Mouse (Mus musculus) frontal cortex, postnatal 25 days (tissue): ENCODE measurements around the gene Abl2.
"Not testable (repeated sequence)": the region's sequence is repeated elsewhere in the genome, so short reads cannot be mapped to it uniquely, and the experiment has no call there.

Experiments
- DNase-seq, 2 experiments: peaks; one replicate each; pipeline ENCODE4 v3.0.0; 2022; ENCODE audit warnings: low spot score in 2 of 2

Gene Abl2

DNA sequence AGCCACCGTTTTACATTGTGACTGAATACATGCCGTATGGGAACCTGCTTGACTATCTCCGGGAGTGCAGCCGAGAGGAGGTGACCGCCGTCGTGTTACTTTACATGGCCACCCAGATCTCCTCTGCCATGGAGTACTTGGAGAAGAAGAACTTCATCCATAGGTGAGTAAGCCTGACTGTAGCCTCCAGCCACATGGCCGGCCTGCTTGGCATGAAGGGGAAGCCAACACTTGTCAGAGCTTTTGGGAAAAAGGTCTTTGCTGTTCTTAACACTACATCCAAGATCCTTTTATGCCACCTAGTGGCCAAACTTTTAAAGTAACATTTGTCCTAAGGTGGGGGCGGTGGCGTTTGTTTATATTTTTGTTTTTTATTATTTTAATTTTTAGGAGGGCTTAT is 74.5 kb downstream of the Abl2 start:
- no peak for DNase-seq

GRCm38 (mm10) chr1:156635148-156635547 is 76.6 kb downstream of the Abl2 start:
- no peak for DNase-seq

DNA sequence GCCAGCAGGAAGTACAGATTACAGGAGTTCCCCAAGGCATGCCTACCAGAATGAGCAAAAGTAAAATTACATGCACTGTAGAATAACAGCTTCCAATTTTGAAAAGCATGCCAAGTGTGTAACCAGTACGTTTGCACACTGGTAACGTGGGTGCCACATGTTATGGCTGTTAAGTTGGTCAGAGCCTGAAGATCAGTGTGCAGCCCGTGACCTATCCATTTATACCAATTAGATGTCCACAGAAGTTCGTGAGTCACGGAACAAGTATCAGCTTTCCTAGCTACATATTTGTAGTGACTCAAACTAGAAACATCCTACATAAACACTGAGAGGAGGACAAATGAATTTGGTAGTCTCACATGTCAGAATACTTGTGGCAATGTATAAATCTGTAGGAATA is 80.9 kb downstream of the Abl2 start:
- DNase-seq, result no peak

DNA sequence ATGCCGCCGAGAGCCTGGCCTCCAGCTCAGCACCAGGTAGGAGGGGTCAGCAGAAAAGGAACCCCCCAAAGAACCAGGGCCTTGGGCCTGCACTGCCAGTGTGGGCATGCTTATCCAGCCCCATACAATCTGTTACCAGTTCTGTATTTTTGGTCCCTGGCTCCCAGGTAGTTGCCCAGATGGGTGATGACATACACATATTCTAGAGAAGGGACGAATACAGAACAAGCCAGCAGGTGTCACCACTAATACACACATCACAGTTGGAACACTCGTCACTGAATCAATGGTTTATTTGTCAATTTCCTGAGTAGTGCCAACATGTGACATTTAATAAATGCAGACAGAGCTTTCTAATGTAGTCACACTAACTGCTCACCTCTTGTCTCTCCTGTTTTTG is 82.0 kb downstream of the Abl2 start:
- no peak for DNase-seq

- no peak for DNase-seq
These were observed 83.2 kb downstream of the Abl2 start for GRCm38 (mm10) chr1:156641808-156642207.

- DNase-seq, result no peak
These were observed 84.2 kb downstream of the Abl2 start for GRCm38 (mm10) chr1:156642813-156643212.

DNA sequence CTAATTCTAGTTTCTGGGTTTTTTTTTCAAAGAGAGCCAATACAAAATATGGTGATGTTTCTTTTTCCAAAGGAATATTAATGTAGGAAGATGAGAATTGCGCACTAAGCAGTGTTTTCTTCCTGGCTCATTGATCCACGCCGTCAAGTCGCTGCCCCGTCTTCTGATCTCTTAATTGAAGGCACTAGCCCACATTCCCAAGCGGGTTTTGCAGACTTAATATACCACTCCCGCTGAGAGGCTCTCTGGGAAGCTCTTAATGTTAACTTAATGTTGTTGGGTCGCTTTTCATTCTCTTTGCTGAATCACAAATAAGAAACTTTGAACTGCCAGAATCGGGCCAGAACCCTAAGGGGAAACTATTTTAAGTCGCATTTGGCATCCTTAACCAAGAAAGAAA is 85.5 kb downstream of the Abl2 start:
- no peak for DNase-seq

GRCm38 (mm10) chr1:156644780-156645523 is 86.4 kb downstream of the Abl2 start:
- no peak for DNase-seq

GRCm38 (mm10) chr1:156645971-156646370 is 87.4 kb downstream of the Abl2 start:
- DNase-seq, result no peak

- no peak for DNase-seq
These were observed 90.1 kb downstream of the Abl2 start for GRCm38 (mm10) chr1:156648705-156649104.

DNA sequence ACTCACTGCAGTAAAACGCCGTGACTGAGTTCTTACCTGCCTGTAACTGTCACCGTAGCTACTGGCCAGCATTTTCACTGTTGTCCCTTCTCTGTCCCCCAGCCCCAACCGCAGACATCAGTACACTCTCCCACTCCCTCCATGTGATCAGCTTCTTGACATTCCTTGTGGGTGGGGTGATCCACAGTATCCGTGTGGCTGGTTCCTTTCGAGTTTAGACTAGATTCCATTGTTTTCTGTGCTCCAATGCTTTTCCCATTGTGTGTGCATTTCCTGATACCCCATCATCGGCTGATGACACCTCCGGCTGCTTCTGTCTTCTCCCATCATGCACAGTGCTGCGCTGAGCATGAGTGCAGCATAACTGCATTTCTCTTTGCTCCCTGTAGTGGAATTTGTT is 92.0 kb downstream of the Abl2 start:
- no peak for DNase-seq

DNA sequence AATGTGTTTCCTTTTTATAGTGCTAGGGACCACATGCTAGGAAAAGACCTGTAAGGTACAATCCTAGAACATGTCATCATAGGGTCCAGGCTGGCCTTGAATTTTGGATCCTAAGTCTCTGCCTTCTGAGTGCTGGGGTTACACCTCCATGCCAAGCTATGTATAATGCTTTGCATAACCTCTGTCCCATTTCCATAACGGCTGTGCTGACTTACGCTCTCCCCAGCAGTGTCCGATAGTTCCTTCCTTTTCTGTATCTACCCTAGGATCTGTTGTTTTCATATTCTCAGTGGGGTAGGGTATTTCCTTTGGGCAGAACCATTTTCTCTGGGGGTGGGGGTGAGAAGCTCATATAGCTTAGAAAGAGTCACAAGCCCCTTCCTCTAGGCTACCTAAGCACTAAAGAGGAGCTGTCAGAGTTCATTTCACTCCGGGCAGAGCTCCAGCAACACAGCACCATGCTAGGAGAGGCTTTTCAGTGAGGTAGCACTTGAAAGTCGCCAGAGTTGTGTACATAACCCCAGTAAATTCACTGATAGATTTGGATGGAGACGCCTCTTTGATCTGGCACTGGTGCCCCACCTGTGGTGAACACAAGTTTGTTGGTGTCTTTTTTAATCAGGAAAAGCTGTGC is 93.7 kb downstream of the Abl2 start:
- DNase-seq, result no peak

- DNase-seq, result no peak
These were observed 96.3 kb downstream of the Abl2 start for GRCm38 (mm10) chr1:156654735-156655530.

DNA sequence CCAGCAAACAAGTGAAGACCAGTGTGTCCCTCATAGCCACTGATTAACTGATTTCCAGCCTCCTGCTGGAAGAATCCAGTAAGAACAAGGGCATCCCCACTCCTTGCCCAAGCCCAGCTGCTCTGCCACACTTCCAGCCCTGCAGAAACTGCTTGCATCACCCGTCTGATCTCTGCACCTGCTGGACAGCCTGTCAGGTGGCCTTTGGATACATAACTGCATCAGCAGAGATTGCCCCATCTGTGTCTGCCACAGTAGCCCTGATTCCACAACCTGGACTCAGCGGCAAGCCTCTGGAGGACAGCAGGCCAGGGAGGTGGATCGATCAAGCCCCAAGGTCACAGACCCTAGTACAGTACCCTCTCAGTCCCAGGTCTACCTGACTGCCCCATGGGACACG is 98.9 kb downstream of the Abl2 start:
- no peak for DNase-seq

DNA sequence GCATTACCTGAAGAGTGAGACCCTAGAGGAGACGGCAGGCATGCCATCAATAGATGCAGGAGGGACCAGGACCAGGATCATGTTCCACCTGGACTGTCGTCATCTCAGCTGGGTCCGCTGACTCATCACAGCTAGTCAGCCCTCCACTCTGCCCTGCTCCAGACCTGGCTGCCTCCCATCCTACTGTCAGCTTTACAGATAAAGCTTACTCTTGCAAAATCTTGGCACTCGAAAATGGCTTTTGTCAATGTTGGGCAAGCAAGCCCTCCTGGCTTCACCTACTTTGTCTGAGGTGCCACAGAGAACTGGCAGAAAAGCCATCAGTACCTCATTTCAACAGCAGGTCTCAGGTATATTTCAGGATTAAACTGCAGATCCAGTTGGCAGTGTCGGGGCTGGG is 100.1 kb downstream of the Abl2 start:
- no peak for DNase-seq

DNA sequence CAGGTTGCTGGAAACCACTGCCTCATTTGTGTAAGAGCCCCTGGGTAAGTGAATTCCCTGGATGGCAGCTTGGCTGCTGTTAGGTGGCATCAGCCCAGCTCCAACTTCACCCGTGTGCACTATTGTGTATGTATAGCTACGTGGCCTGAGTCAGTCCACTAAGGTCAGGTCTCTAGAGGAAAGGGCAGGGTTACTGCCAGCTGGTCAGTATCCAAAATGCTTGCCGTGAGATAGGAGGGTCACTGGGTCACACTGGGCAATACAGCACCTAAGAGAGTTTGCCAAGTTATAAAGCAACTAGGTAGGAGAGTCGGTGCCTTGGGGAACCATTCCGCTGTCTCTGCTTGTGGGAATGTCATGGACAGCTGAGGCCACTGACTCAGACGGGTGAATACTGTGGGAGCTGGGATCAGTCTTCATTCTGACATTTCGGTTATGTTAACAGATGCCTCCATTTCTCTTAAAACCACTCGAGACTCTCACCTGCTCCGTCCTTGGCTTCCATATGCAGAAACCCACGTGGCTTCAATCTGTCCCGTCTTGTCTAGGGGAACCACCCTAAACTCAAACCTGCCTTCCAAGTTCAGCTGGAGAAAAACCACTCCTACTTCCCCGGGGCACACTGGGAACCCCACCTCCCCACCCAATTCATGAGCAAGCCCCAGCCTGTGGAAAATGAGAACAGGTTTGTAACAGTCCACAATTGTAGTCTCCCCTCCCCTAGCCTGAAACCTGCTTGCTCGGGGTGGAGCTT is 101.5 kb downstream of the Abl2 start:
- no peak for DNase-seq

GRCm38 (mm10) chr1:156660660-156661236 is 102.2 kb downstream of the Abl2 start:
- DNase-seq, result not testable (repeated sequence)

DNA sequence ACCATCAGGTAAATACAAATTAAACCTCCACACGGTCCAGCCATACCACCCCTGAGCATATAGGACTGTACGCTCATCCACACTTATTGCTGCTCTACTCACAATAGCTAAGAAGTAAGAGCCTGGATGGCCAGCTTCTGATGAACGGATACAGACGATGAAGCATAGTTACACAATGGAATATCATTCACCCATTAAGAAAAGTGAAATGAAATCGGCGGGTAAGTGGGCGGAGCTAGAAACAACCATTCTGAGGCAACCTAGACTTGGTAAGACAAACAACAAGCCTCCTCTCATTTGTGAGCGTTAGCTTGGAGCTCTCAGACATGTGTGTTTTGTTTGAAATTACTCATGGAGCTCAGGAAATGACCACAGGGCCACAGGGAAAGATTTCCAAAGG is 107.2 kb downstream of the Abl2 start:
- DNase-seq, result no peak

- no peak for DNase-seq
These were observed 108.7 kb downstream of the Abl2 start for GRCm38 (mm10) chr1:156667141-156667926.

DNA sequence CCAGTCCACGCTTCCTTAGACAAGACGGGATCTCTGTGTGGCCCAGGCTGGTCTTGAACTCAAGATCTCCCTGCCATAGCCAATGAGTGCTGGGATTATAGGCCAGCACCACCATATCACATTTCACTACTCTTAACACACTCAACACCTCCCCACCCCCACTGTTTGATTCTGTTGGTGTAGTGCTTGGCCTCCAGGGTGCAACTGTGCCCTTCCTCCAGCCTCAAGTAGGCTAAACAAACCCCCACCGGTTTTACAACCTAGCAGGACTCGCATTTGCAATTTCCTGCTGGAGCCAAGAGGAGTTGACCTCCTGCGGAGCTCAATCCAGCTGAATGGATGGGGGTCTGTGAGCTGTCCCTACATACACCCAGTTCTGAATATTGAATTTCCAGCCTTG is 110.0 kb downstream of the Abl2 start:
- no peak for DNase-seq
